Mouse (Mus musculus) heart, embryonic 14.5 days (tissue): ENCODE measurements around the gene Cyth1. TPM values are rescaled to one million over a fixed set of nuclear protein-coding genes. Genes with fewer than 3 reads are reported as not detected.

Experiments
- ATAC-seq: fragments of 200-750 bp; cut with Nextera tagmentation; 2 replicates; pipeline ENCODE4 v1.8.0; 2017; ENCODE audit warnings: low read depth, moderate TSS enrichment; ENCODE audit not compliant: insufficient number of reproducible peaks, insufficient read depth, low FRiP score
- H3K27ac ChIP-seq, 2 experiments: fragments of 200-500 bp in 1 of 2; fragments of 300-500 bp in 1 of 2; sonication (generic) in 1 of 2; replicated peaks in 1 of 2; 2 replicates each; pipeline ENCODE4 v1.5.1; 2012 to 2014; ENCODE audit warnings: low read depth in 2 of 2, low read length in 2 of 2, control low read depth in 1 of 2, mild to moderate bottlenecking in 1 of 2, mixed read lengths in 1 of 2; ENCODE audit not compliant: control insufficient read depth in 1 of 2, insufficient read depth in 1 of 2
- H3K27me3 ChIP-seq: fragments of 300-500 bp; sonication (generic); 2 replicates; pipeline ENCODE4 v1.6.1; 2014; ENCODE audit warnings: mild to moderate bottlenecking, low read length, control low read depth; ENCODE audit not compliant: control insufficient read depth, insufficient read depth
- H3K36me3 ChIP-seq: fragments of 300-500 bp; sonication (generic); 2 replicates; pipeline ENCODE4 v1.6.1; 2014; ENCODE audit warnings: mild to moderate bottlenecking, control low read depth, low read length, mixed read lengths; ENCODE audit not compliant: control insufficient read depth, insufficient read depth
- H3K4me1 ChIP-seq, 2 experiments: fragments of 200-500 bp in 1 of 2; fragments of 300-500 bp in 1 of 2; sonication (generic) in 1 of 2; 2 replicates each; pipeline ENCODE4 v1.6.1; 2012 to 2014; ENCODE audit warnings: low read length in 2 of 2, control low read depth in 1 of 2, mixed read lengths in 1 of 2; ENCODE audit not compliant: control insufficient read depth in 2 of 2, insufficient read depth in 2 of 2
- H3K4me2 ChIP-seq: fragments of 300-500 bp; sonication (generic); 2 replicates; pipeline ENCODE4 v1.6.1; 2014; ENCODE audit warnings: mild to moderate bottlenecking, low read length
- H3K4me3 ChIP-seq, 2 experiments: fragments of 200-500 bp in 1 of 2; fragments of 300-500 bp in 1 of 2; sonication (generic) in 1 of 2; 2 replicates each; pipeline ENCODE4 v1.5.1; 2012 to 2014; ENCODE audit warnings: low read length in 2 of 2, mild to moderate bottlenecking in 2 of 2, control low read depth in 1 of 2, low read depth in 1 of 2, moderate library complexity in 1 of 2; ENCODE audit not compliant: control insufficient read depth in 1 of 2, insufficient read depth in 1 of 2
- H3K9ac ChIP-seq: fragments of 300-500 bp; sonication (generic); 2 replicates; pipeline ENCODE4 v1.6.1; 2014; ENCODE audit warnings: mild to moderate bottlenecking, low read length
- H3K9me3 ChIP-seq: fragments of 300-500 bp; sonication (generic); 2 replicates; pipeline ENCODE4 v1.6.1; 2016; ENCODE audit warnings: low read length, control low read depth; ENCODE audit not compliant: control insufficient read depth
- WGBS: fragments of 180-500 bp; shearing (Covaris S2); extraction: QIAGEN DNeasy Blood & Tissue Kit; methylation state at CpG from one replicate; pipeline ENCODE4 v1.1.7; 2014; 5-methylcytosine and 5-hydroxymethylcytosine counted together
- polyA plus RNA-seq: library from polyadenylated mRNA; unstranded; fragments of >200 nt; fragmentation: Nextera tagmentation; extraction: Ambion mirVana; gene quantifications from 2 replicates; pipeline ENCODE4 v1.2.1, GENCODE M21; 2014

Gene Cyth1
- polyA plus RNA-seq, 1 experiment from 2014 or later = 15.9 TPM

DNA sequence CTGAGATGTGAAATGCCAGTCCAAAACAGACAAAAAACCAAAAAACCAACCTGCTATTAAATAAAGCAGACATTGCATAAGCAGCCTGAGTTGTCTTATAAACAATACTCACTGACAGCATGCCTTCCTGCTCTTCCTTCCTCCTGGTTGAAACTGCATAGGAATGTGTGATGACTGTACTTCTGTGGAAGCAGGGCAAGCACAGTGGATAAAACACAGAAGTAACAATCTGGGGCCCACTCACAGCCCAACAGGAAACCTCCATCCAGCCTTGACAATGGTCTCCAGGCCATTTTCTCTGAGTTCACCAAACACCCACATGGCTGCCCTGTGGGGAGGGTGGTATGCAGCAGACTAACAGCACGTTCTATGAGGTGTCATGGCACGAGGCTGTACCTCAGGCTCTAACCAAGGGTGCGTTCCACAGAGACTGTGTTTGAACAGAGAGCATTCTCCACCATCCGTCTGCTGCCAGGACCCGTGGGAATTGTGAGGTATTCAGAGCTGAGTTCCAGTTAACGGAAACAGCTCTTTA lies 26.0 kb downstream of the Cyth1 start:
- 53% methylated on average over 6 of the region's 6 CpGs for WGBS
- Histone ChIP-seq H3K36me3 (no peaks in the 10 kb centered on the region), H3K4me1 (peaks cover 7 to 20% of the 10 kb centered on the region in 2 experiments), H3K27ac (0 out of 4 replicates have a peak overlapping the region, but pooled peaks of 1 of the 2 experiments have one; percentile 25), H3K27me3 (no peaks in the 10 kb centered on the region), H3K9me3 (no peaks in the 10 kb centered on the region), H3K4me3 (no peak overlapping the region), H3K9ac (no peak overlapping the region), H3K4me2 (no peak overlapping the region)
- no peak for ATAC-seq

DNA sequence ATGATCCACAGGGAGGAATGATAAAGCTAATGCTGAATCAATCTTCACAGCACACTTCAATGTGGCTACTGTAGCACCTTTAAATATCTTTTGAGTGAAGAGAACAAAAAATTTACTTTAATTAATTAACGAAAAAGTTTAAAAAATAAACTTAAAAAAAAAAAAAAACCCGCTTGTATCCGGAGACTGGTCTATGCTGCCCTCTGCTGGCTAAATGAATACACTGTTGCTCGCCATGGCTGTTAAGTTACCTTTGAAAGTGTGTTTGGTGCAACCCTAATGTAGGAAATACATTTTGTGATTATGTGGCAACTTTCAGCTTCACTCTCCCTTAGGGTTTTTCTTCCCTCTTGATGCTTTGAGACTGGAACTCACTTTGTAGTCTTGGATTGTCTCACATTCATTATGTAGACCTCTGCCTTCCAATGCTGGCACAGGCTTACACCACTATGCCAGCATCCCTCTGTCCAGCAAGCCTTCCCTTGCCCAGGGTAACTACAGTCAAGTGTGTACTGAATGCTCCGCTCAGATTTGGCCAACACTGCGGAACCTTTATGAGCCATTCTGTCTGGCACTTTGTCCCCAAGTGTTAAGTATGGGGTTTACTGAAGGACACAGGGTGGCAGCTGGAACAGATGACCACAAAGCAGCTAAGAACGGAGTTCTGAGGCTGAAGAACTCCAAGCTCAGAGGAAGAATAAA lies 27.7 kb downstream of the Cyth1 start:
- H3K4me3 ChIP-seq = no peak overlapping the region
- no peak overlapping the region for H3K27ac ChIP-seq
- WGBS = 22% methylated on average over 7 of the region's 7 CpGs
- H3K27me3 ChIP-seq = no peaks in the 10 kb centered on the region
- ATAC-seq = no peak
- no peaks in the 10 kb centered on the region for H3K9me3 ChIP-seq
- peaks cover 13 to 30% of the 10 kb centered on the region in 2 experiments for H3K4me1 ChIP-seq
- no peaks in the 10 kb centered on the region for H3K36me3 ChIP-seq
- H3K4me2 ChIP-seq = peak overlapping the region; percentile 8; the same call in 1 of the 2 replicates
- H3K9ac ChIP-seq = no peak overlapping the region

- Histone ChIP-seq H3K36me3 (no peaks in the 10 kb centered on the region), H3K4me2 (no peak overlapping the region), H3K27me3 (no peaks in the 10 kb centered on the region), H3K9me3 (no peaks in the 10 kb centered on the region), H3K4me3 (no peak overlapping the region), H3K27ac (no peak overlapping the region), H3K9ac (no peak overlapping the region), H3K4me1 (peaks cover 13 to 30% of the 10 kb centered on the region in 2 experiments)
- no peak for ATAC-seq
- 97% methylated on average over 4 of the region's 4 CpGs for WGBS
Observed at GRCm38 (mm10) chr11:118219066-118219465, 29.3 kb downstream of the Cyth1 start.

- WGBS = 28% methylated on average over 6 of the region's 6 CpGs
Observed at GRCm38 (mm10) chr11:118216468-118216867, 31.9 kb downstream of the Cyth1 start.

DNA sequence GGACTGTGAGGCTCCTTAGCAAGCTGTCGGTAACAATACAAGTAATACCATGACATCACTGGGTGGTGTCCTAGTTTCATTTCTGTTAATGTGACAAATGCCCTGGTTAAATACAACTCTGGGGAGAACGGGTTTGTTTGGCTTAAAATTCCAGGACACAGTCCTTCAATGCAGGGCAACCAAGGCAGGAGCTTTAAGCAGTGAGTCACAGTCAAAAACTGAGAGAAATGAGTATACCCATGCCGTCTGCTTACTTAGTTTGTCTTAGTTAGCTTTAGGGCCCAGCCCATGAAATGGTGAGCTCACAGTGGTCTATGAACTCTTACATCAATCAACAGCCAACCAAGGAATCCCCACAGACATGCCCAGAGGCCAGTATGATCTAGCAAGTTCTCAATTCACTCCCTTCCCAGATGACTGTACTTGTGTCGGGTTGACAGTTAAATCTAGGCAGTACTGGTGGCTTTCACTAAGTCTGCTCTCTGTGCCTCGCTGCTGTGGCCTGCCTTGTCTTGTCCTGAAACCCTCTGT lies 32.4 kb downstream of the Cyth1 start:
- Histone ChIP-seq H3K9ac (no peak overlapping the region), H3K27me3 (no peaks in the 10 kb centered on the region), H3K9me3 (no peaks in the 10 kb centered on the region), H3K4me1 (peaks cover 16 to 35% of the 10 kb centered on the region in 2 experiments), H3K4me3 (no peak overlapping the region), H3K36me3 (no peaks in the 10 kb centered on the region), H3K4me2 (no peak overlapping the region), H3K27ac (no peak overlapping the region)
- no peak for ATAC-seq
- WGBS = 66% methylated on average over 5 of the region's 5 CpGs

More at GRCm38 (mm10) chr11:118216468-118216867, 31.9 kb downstream of the Cyth1 start:
- ATAC-seq = no peak
- peaks cover 14 to 30% of the 10 kb centered on the region in 2 experiments for H3K4me1 ChIP-seq
- no peak overlapping the region for H3K4me2 ChIP-seq
- H3K27ac ChIP-seq = no peak overlapping the region
- H3K9me3 ChIP-seq = no peaks in the 10 kb centered on the region
- no peak overlapping the region for H3K9ac ChIP-seq
- no peaks in the 10 kb centered on the region for H3K27me3 ChIP-seq
- no peaks in the 10 kb centered on the region for H3K36me3 ChIP-seq
- H3K4me3 ChIP-seq = no peak overlapping the region

GRCm38 (mm10) chr11:118212636-118213112 lies 35.7 kb downstream of the Cyth1 start:
- Histone ChIP-seq H3K9me3 (no peaks in the 10 kb centered on the region), H3K9ac (no peak overlapping the region), H3K36me3 (no peaks in the 10 kb centered on the region), H3K4me1 (peaks cover 38 to 67% of the 10 kb centered on the region in 2 experiments), H3K4me2 (no peak overlapping the region), H3K27ac (no peak overlapping the region), H3K4me3 (no peak overlapping the region), H3K27me3 (no peaks in the 10 kb centered on the region)
- no peak for ATAC-seq
- 68% methylated on average over 7 of the region's 7 CpGs for WGBS

DNA sequence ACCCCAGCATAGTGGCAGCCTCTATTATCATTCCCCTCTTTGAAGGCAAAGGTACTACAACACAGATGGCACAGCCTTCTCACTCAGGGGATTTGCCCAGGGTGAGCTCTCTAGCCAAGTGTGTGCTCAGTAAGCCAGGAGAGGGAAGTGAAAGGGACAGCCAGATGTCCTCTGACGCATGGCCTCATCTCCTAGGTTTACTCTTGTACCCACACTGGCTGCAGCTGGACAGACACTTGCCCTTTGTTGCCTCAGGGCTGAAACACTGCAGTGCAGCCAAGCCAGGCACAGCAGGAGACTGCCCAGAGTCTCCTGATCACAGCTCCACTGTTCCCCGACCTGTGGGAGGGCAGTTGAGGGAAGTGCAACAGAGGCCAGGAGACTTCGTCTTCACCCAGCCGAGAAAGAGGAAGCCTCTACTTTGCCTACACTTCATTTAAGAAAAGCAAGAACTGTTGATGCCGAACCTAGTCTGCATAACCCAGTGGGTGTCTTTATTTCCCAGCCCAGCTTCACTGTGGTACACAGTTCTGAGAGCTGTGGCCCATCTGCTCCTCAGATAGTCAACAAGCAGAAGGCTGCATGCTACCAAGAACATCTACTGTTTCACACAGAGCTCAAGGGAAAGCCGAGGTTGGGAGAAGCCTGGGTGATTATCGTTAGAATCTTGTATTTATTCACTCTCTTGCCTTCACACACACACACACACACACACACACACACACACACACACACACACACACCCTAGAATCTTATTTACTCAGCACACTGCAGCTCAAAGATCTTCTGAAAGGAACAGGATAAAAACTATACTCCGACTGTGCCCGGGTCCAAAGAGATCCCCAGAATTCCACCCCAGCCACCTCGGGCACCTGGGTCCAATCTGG lies 36.4 kb downstream of the Cyth1 start:
- Histone ChIP-seq H3K9me3 (no peaks in the 10 kb centered on the region), H3K36me3 (no peaks in the 10 kb centered on the region), H3K4me2 (no peak overlapping the region), H3K27me3 (no peaks in the 10 kb centered on the region), H3K4me3 (no peak overlapping the region), H3K9ac (no peak overlapping the region), H3K4me1 (peaks cover 41 to 69% of the 10 kb centered on the region in 2 experiments), H3K27ac (no peak overlapping the region; a peak in 1 of 4 replicates)
- 59% methylated on average over 10 of the region's 10 CpGs for WGBS
- no peak; the same call in 1 of the 2 replicates for ATAC-seq
